Mouse (Mus musculus): ENCODE measurements around the gene Nfia.

- TF ChIP-seq CTCF (conservative IDR thresholded peaks at IDR 0.05; ENCODE audit: low read length), result no peak
- no peak for TF ChIP-seq NANOG (IDR thresholded peaks at IDR 0.05; ENCODE audit: borderline replicate concordance, low read length)
Observed at GRCm38 (mm10) chr4:97962856-97963255, 190.3 kb downstream of the Nfia start.
